Mouse (Mus musculus): Measurements from ENCODE around the gene Psen1. TPM values are rescaled to one million over a fixed set of nuclear protein-coding genes. Genes with fewer than 3 reads are reported as not detected.

Gene Psen1
- polyA plus RNA-seq (2012; rRNA removed) = 27.8 and 40.8 TPM in 2 replicates

DNA sequence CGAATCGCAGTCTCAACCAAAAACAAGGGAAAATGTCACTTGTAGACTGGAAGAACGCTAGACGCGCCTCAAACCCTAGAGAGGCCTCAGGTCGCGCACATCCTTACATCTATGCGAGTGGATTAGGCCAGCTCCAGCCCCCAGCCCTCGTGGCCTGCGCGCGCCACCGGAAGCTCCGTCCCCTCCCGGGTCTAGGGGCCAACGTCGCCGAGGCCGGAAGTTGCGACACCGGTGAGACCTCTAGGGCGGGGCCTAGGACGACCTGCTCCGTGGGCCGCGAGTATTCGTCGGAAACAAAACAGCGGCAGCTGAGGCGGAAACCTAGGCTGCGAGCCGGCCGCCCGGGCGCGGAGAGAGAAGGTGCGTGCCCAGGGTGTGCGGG is at the start of gene Psen1:
Gene Psen1, plus strand, starts transcription at position 219 of the 382 bp plus-strand sequence.
- DNase-seq (ENCODE audit: low spot score) = peak; percentile 93

DNA sequence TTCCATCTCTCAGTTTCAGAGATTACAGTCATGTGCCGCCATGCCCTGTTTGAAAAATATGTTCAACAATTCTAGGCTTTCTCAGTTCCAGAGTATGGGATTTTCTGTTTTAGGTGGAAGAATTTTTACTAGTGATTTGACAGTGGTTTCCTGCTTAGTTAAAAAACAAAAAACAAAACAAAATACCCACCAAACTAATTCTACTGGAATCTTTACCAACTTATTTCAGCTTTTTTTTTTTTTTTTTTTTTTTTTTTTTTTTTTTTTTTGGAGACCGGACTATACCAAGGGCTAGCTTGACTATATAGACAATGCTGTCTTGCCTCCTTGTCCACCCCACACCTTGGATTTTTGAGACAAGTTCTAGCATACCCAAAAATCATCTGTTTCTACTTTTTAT is 46.7 kb upstream of the Psen1 start:
- DNase-seq (ENCODE audit: low spot score) = no peak

- no peak for DNase-seq (ENCODE audit: low spot score)
These were observed 44.8 kb upstream of the Psen1 start for GRCm38 (mm10) chr12:83643116-83643515.

DNA sequence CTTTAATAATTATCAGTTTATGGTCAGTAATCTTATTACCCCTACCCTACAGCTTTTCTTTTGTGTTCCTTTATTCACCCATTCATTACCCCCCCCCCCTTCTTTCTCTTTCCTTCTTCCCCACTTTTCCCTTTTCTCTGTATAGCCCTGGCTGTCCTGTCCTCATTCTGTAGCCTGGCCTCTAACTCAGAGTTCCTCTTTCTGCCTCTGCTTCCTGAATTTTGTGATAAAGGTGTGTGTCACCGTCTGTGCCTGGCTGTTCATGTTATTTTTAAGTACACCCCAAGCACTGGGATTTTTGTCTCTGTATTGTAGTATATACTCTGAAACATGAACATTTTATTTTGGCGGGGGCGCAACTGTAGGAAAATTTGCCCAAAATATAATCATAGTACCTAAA is 37.6 kb upstream of the Psen1 start:
- no peak for DNase-seq (ENCODE audit: low spot score)

GRCm38 (mm10) chr12:83651414-83651813 is 36.5 kb upstream of the Psen1 start:
- no peak for DNase-seq (ENCODE audit: low spot score)

GRCm38 (mm10) chr12:83685466-83685865 is 2.5 kb upstream of the Psen1 start:
- no peak for DNase-seq (ENCODE audit: low spot score)

DNA sequence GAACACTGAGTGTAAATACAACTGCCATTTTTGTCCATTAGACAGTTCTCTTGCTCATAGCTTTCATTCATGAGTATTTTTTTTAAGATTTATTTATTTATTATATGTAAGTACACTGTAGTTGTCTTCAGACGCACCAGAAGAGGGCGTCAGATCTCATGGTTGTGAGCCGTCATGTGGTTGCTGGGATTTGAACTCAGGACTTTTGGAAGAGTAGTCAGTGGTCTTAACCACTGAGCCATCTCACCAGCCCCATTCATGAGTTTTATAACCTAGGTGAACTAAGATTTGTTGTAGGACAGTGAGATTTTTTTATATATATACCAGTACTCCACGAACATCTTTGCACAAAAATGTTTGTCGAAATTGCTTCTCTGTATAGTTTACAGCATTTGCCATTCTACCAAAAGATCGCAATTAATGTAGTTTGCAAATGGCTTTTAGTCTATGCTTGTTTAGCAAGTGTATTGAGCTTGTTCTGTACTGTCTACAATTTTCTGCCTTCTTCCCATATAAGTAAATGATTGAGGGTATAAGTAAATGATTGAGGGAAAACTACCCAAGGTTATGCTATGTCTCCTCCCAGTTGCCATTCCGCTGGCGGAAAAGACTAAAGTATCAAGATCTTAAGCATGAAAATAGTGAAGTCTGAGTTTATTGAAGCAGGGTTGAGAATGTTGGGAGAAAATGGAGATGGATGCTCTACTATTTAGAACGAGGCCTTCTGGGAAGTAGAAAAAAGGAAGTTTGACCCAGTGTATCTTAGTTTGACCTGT is 1.2 kb upstream of the Psen1 start:
- no peak for DNase-seq (ENCODE audit: low spot score)

GRCm38 (mm10) chr12:83688316-83689086 is 549 bp downstream of the Psen1 start:
- no peak for DNase-seq (ENCODE audit: low spot score)

DNA sequence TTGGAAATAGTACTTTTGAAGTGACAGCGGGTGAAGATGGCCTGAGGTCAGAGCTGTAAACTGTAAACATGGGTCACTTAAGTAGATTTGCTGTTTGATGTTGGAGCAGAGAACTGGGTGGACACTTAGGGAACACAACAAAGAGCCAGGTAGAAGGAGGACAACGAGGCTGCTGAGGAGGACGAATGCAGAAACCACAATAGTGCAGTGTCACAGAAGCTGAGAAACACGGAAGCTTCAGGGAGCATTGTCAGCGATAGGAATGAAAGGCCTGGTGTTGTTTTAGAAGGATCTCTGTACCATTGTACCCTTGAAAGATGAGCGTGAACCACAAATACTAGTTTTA is 1.1 kb downstream of the Psen1 start:
- no peak for DNase-seq (ENCODE audit: low spot score)

DNA sequence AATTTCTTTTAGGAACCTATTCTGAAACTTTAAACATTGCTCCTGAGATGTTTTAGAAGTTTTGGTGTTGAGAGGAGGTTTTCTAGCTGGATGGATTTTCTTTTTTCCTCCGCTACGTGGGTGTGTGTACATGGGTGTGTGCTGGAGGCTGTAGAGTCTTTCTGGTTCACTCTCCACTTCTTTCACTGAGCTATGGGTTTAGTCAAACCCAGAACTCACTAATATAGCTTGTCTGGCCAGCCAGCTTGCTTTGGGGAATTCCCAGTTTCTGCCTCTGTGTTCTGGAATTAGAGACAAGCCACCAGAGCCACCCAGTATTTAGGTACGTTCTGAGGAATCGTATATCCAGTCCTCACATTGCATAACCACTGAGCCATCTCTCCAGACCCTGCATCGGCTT is 6.1 kb downstream of the Psen1 start:
- DNase-seq (ENCODE audit: low spot score) = no peak

DNA sequence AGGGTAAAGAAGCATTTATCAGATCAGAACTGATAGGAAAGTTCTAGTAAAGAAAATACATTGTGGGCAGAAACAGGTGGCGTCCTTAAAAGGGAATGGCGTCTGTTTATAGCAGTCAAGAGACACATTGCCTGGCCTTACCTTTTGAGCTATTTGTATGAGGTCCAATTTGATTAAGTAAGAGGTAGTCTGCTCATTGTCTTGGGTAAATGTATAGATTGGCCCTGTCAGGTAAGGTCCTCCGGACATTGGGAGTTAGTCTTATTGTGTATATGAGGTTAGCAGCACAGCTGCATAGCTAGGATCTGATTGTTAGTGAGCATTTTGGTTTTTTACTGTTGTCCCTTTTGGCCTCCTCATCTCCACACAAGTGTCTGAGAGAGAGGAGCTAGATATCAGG is 6.7 kb downstream of the Psen1 start:
- no peak for DNase-seq (ENCODE audit: low spot score)

- no peak for DNase-seq (ENCODE audit: low spot score)
These were observed 10.7 kb downstream of the Psen1 start for GRCm38 (mm10) chr12:83698637-83699036.

- DNase-seq (ENCODE audit: low spot score) = no peak
These were observed 13.7 kb downstream of the Psen1 start for GRCm38 (mm10) chr12:83701608-83702007.

DNA sequence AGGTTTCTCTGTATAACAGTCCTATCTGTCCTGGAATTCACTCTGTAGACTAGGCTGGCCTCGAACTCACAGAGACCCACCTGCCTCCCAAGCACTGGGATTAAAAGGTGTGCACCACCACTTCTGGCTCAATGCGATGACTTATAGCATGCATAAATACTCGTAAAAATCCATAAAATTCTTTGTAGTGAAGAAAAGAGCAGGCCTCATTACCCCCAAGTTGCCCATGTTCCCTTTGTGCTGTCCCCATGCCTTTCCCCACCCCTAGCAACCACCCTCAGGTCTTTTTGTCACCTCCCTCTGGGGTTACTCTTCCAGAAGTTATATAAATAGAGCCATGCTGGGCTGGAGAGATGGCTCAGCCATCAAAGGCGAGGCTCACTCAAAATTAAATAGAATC is 14.8 kb downstream of the Psen1 start:
- no peak for DNase-seq (ENCODE audit: low spot score)

- DNase-seq (ENCODE audit: low spot score) = no peak
These were observed 19.0 kb downstream of the Psen1 start for GRCm38 (mm10) chr12:83706951-83707350.

- DNase-seq (ENCODE audit: low spot score) = no peak
These were observed 20.5 kb downstream of the Psen1 start for GRCm38 (mm10) chr12:83708160-83709092.

GRCm38 (mm10) chr12:83709934-83710333 is 22.0 kb downstream of the Psen1 start:
- DNase-seq (ENCODE audit: low spot score) = no peak

- no peak for DNase-seq (ENCODE audit: low spot score)
These were observed 25.8 kb downstream of the Psen1 start for GRCm38 (mm10) chr12:83713749-83714148.

- DNase-seq (ENCODE audit: low spot score) = no peak
These were observed 28.6 kb downstream of the Psen1 start for GRCm38 (mm10) chr12:83716416-83717184.

DNA sequence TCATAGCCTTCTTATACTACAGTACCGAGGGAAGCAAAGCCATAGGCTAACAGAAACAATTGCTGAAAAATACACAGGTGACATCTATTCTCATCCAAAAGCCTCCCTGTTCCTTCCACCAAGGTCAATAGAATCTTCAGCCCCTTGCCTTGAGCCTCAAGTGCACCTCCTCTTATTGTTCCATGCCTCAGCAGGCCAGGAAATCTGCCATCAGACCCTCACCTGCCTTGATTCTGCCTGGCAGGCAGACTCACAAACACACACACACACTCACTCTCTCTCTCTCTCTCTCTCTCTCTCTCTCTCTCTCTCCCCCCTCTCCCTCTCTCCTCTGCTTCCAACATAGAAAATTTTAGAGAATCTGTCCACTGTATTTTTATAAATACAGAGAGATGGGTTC is 31.5 kb downstream of the Psen1 start:
- no peak for DNase-seq (ENCODE audit: low spot score)

DNA sequence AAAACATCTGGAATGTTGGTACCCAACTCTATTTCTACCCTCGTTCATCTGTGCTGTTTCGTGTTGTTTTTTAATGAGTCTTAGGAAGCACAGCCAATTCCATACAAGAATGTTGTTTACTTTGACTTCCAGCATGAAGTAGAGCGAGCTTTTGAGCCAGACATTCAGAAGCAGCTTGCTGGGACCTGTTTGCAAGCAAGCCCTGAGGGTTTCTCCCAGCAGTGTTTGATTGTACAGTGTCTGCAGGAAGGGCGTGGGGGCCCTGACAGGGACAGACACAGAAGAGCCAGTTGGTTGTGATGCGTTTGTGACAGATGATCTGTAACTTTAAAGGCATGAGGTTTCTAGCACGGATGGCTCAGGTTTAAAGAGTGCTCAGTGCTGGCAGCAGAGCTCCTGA is 33.3 kb downstream of the Psen1 start:
- no peak for DNase-seq (ENCODE audit: low spot score)
